Comparison of ENCODE assay signal across 9 mouse cellular contexts in genomic region chr15:83602372-83603045, GRCm38 (mm10). TPM values are rescaled to one million over a fixed set of nuclear protein-coding genes. Genes with fewer than 3 reads are reported as not detected.
A peak's percentile ranks its signal among the peaks of the same experiment; 100 is the strongest.
DNase-seq lines count a peak whose midpoint lies in the region; ATAC-seq and TF ChIP-seq lines count a peak whose summit lies in the region.
"Had no signal": no experiment of that assay in that cellular context is flagged by ENCODE, and none has a peak within 500 bp of the region (broad histone marks: within the 10 kb centered on the region; RNA-seq: fewer than 3 reads in every experiment).

No protein-coding gene starts in this region.

- H3K4me3 ChIP-seq in C2C12 (ENCODE audit: insufficient read depth, poor library complexity, severe bottlenecking): no peak overlapping the region
- H3K4me3 ChIP-seq in midbrain, postnatal 0 days (ENCODE audit: low read depth, low read length): no peak overlapping the region
- H3K4me3 ChIP-seq in midbrain, embryonic 16.5 days (ENCODE audit: low read depth, low read length): no peak overlapping the region
- H3K4me3 ChIP-seq: embryonic facial prominence, embryonic 12.5 days had no signal

- H3ac ChIP-seq in C2C12 (ENCODE audit: control insufficient read depth, insufficient read length, low read depth): no peak overlapping the region

- 0 out of 2 replicates have a peak, but pooled peaks have one; percentile 23 for ATAC-seq in megakaryocyte-erythroid progenitor cell, adult 5-6 weeks (replicated peaks; ENCODE audit: low FRiP score, low TSS enrichment, poor library complexity, severe bottlenecking)
- ATAC-seq in midbrain, postnatal 0 days (ENCODE audit: low FRiP score): no peak
- no peak for ATAC-seq in midbrain, embryonic 16.5 days

- H3K9ac ChIP-seq in midbrain, postnatal 0 days (replicated peaks; ENCODE audit: low read length, poor library complexity, severe bottlenecking): no peak overlapping the region
- H3K9ac ChIP-seq in midbrain, embryonic 16.5 days (ENCODE audit: low read depth, low read length): no peak overlapping the region
- H3K9ac ChIP-seq: embryonic facial prominence, embryonic 12.5 days had no signal

- no peaks in the 10 kb centered on the region for H3K79me3 ChIP-seq in C2C12 (ENCODE audit: low read depth)

- H3K79me2 ChIP-seq in C2C12 (ENCODE audit: control insufficient read depth, insufficient read depth): no peaks in the 10 kb centered on the region

- WGBS in midbrain, postnatal 0 days: 88% methylated on average over 13 of the region's 13 CpGs
- 91% methylated on average over 12 of the region's 13 CpGs for WGBS in midbrain, embryonic 16.5 days

- peak; percentile 89 for DNase-seq in T-cell, adult 2 months (ENCODE audit: low spot score)
- peak; percentile 21 for DNase-seq in kidney, adult 18-20 months
- DNase-seq in layer of hippocampus, adult 9-10 months (ENCODE audit: low spot score): no peak
- DNase-seq in cerebellum, postnatal 14 days: no peak
- DNase-seq in midbrain, postnatal 0 days (ENCODE audit: low spot score): no peak

- no peak overlapping the region for H3K4me2 ChIP-seq in midbrain, postnatal 0 days (ENCODE audit: low read depth, low read length, poor library complexity, severe bottlenecking)
- no peak overlapping the region for H3K4me2 ChIP-seq in midbrain, embryonic 16.5 days (ENCODE audit: low read length)
- H3K4me2 ChIP-seq: embryonic facial prominence, embryonic 12.5 days had no signal

- no peak overlapping the region for H3K27ac ChIP-seq in midbrain, postnatal 0 days (ENCODE audit: low read depth, low read length)
- H3K27ac ChIP-seq in midbrain, embryonic 16.5 days (ENCODE audit: low read length): no peak overlapping the region
- H3K27ac ChIP-seq: embryonic facial prominence, embryonic 12.5 days had no signal

- no peaks in the 10 kb centered on the region for H3K27me3 ChIP-seq in C2C12 (ENCODE audit: control insufficient read depth, insufficient read depth, insufficient read length)
- no peaks in the 10 kb centered on the region for H3K27me3 ChIP-seq in midbrain, postnatal 0 days (ENCODE audit: insufficient read depth, low read length)
- no peaks in the 10 kb centered on the region for H3K27me3 ChIP-seq in midbrain, embryonic 16.5 days (ENCODE audit: control insufficient read depth, insufficient read depth, low read depth, low read length)
- H3K27me3 ChIP-seq: embryonic facial prominence, embryonic 12.5 days had no signal

- no peaks in the 10 kb centered on the region for H3K9me3 ChIP-seq in midbrain, postnatal 0 days (ENCODE audit: low read length)
- no peaks in the 10 kb centered on the region for H3K9me3 ChIP-seq in midbrain, embryonic 16.5 days (replicated peaks; ENCODE audit: control insufficient read depth, low read length, poor library complexity, severe bottlenecking)
- H3K9me3 ChIP-seq: embryonic facial prominence, embryonic 12.5 days had no signal

- H3K4me1 ChIP-seq in midbrain, postnatal 0 days (ENCODE audit: insufficient read depth, low read length): no peaks in the 10 kb centered on the region
- no peaks in the 10 kb centered on the region for H3K4me1 ChIP-seq in midbrain, embryonic 16.5 days (ENCODE audit: control insufficient read depth, insufficient read depth, low read length)

- TF ChIP-seq CTCF in C2C12 (IDR thresholded peaks at IDR 0.05; ENCODE audit: control insufficient read depth, insufficient read depth, insufficient read length): no peak
- TF ChIP-seq CTCF in midbrain, postnatal 0 days (IDR thresholded peaks at IDR 0.05): no peak

- no peaks in the 10 kb centered on the region for H3K36me3 ChIP-seq in C2C12 (ENCODE audit: control insufficient read depth, insufficient read depth)
- no peaks in the 10 kb centered on the region for H3K36me3 ChIP-seq in midbrain, postnatal 0 days (ENCODE audit: insufficient read depth, low read length)
- H3K36me3 ChIP-seq in midbrain, embryonic 16.5 days (ENCODE audit: control insufficient read depth, insufficient read depth, low read length): no peaks in the 10 kb centered on the region

TF ChIP-seq in C2C12, 6 proteins besides CTCF, POLR2A, EP300 and RAD21:
- TF ChIP-seq MYOD1 (IDR thresholded peaks at IDR 0.05; ENCODE audit: control insufficient read depth, insufficient read length, low read depth): peak; percentile 20
- no peak for TF ChIP-seq CEBPB (IDR thresholded peaks at IDR 0.05; ENCODE audit: low read depth)

RNA-seq across cellular contexts. Expression of gene Ttll12, which starts 7.6 kb away (rescaled TPM):
- polyA plus RNA-seq in C2C12 (2012; fragmentation: generic; extraction: Trizol): 84.8 TPM
- 111 and 131 TPM in 2 replicates for total RNA-seq in megakaryocyte-erythroid progenitor cell, adult 5-6 weeks (2014; fragmentation: Nextera tagmentation)
- 33.9 and 55.3 TPM in 2 replicates for total RNA-seq in megakaryocyte-erythroid progenitor cell, adult 5-6 weeks (2017)
- 50.5 and 56.4 TPM in 2 replicates for total RNA-seq in midbrain, postnatal 0 days (2014; rRNA removed)
- 39.1 and 40.1 TPM in 2 replicates for polyA plus RNA-seq in midbrain, postnatal 0 days (2015; fragmentation: Nextera tagmentation; extraction: Ambion mirVana)
- 47.4 and 49.2 TPM in 2 replicates for polyA plus RNA-seq in midbrain, embryonic 16.5 days (2015; fragmentation: Nextera tagmentation; extraction: Ambion mirVana)

RNA-seq across cellular contexts. Expression of gene Mcat, which starts 38.9 kb away (rescaled TPM):
- 42.4 TPM for polyA plus RNA-seq in C2C12 (2012; fragmentation: generic; extraction: Trizol)
- total RNA-seq in megakaryocyte-erythroid progenitor cell, adult 5-6 weeks (2014; fragmentation: Nextera tagmentation): 21.7 and 28.8 TPM in 2 replicates
- total RNA-seq in megakaryocyte-erythroid progenitor cell, adult 5-6 weeks (2017): 17.6 and 24.1 TPM in 2 replicates
- total RNA-seq in midbrain, postnatal 0 days (2014; rRNA removed): 43.9 and 44.4 TPM in 2 replicates
- 34.6 and 35.9 TPM in 2 replicates for polyA plus RNA-seq in midbrain, postnatal 0 days (2015; fragmentation: Nextera tagmentation; extraction: Ambion mirVana)
- 25.9 and 30.3 TPM in 2 replicates for polyA plus RNA-seq in midbrain, embryonic 16.5 days (2015; fragmentation: Nextera tagmentation; extraction: Ambion mirVana)

RNA-seq across cellular contexts. Expression of gene Tspo, which starts 39.1 kb away (rescaled TPM):
- 693 TPM for polyA plus RNA-seq in C2C12 (2012; fragmentation: generic; extraction: Trizol)
- 68.3 and 109 TPM in 2 replicates for total RNA-seq in megakaryocyte-erythroid progenitor cell, adult 5-6 weeks (2014; fragmentation: Nextera tagmentation)
- 22.8 and 35.7 TPM in 2 replicates for total RNA-seq in megakaryocyte-erythroid progenitor cell, adult 5-6 weeks (2017)
- 5.5 and 8.0 TPM in 2 replicates for total RNA-seq in midbrain, postnatal 0 days (2014; rRNA removed)
- polyA plus RNA-seq in midbrain, postnatal 0 days (2015; fragmentation: Nextera tagmentation; extraction: Ambion mirVana): 8.4 and 11.3 TPM in 2 replicates
- polyA plus RNA-seq in midbrain, embryonic 16.5 days (2015; fragmentation: Nextera tagmentation; extraction: Ambion mirVana): 5.8 and 6.1 TPM in 2 replicates

Comparison
In these comparisons a context has a peak if more than half of its experiments do, and no peak if none do; other contexts are left out.
1. DNase-seq: peak in T-cell, adult 2 months (single experiment) and kidney, adult 18-20 months (single experiment); none in layer of hippocampus, adult 9-10 months (single experiment), cerebellum, postnatal 14 days (0 of 2) and midbrain, postnatal 0 days (single experiment).
2. RNA of gene Tspo, which starts 39.1 kb away (polyA plus RNA-seq): 693 TPM in C2C12 (single experiment); 8.4 to 11.3 TPM in midbrain, postnatal 0 days and 5.8 to 6.1 TPM in midbrain, embryonic 16.5 days; every median in the first group is over 10 times any median in the second.